Mouse (Mus musculus) bone marrow, adult 2 months (tissue): ENCODE results near the gene Zfand2b. TPM values are rescaled to one million over a fixed set of nuclear protein-coding genes. Genes with fewer than 3 reads are reported as not detected.

ENCODE experiments used
- H3K27ac ChIP-seq: fragments of 200-500 bp; 2 replicates; pipeline ENCODE4 v1.5.1; 2012; ENCODE audit warnings: low read depth, mild to moderate bottlenecking, control low read depth, inconsistent platforms, low read length; ENCODE audit not compliant: control insufficient read depth, poor library complexity, insufficient read depth
- H3K4me1 ChIP-seq: fragments of 200-500 bp; 2 replicates; pipeline ENCODE4 v1.6.1; 2011; ENCODE audit warnings: low read length; ENCODE audit not compliant: control insufficient read depth, insufficient read depth
- H3K4me3 ChIP-seq: fragments of 200-500 bp; replicated peaks from 2 replicates; pipeline ENCODE3; 2011; ENCODE audit warnings: mild to moderate bottlenecking, low read depth, low read length, control low read depth; ENCODE audit not compliant: control insufficient read depth
- CTCF ChIP-seq: fragments of 200-500 bp; IDR thresholded peaks from 2 replicates; pipeline ENCODE4 v1.5.1; 2011; ENCODE audit warnings: low read length, control low read depth; ENCODE audit not compliant: control insufficient read depth, insufficient read depth
- POLR2A ChIP-seq: fragments of 200-500 bp; IDR thresholded peaks from 2 replicates; pipeline ENCODE4 v1.6.1; 2011; ENCODE audit warnings: low read depth, mild to moderate bottlenecking, control low read depth, low read length, borderline replicate concordance; ENCODE audit not compliant: control insufficient read depth
- WGBS: fragments of 180-500 bp; shearing (Covaris S2); methylation state at CpG from one replicate; pipeline ENCODE4 v1.1.7; 2018; 5-methylcytosine and 5-hydroxymethylcytosine counted together
- polyA plus RNA-seq: library from polyadenylated mRNA; stranded (reverse); fragments of >200 nt; gene quantifications from 2 replicates; pipeline ENCODE4 v1.2.4, GENCODE M21; 2011; ENCODE audit warnings: low replicate concordance; ENCODE audit not compliant: missing spikeins, insufficient read depth, insufficient read length

Gene Zfand2b
- polyA plus RNA-seq, 1 experiment, result 49.8 TPM

- 83% methylated on average over 2 of the region's 2 CpGs for WGBS
- Histone ChIP-seq H3K4me1 (peaks cover 1% of the 10 kb centered on the region; the same call in 1 of the 2 replicates), H3K4me3 (no peak overlapping the region), H3K27ac (no peak overlapping the region)
- no peak for TF ChIP-seq CTCF
- TF ChIP-seq POLR2A, result no peak
Observed at GRCm38 (mm10) chr1:75138448-75138847, 30.0 kb upstream of the Zfand2b start.

- Histone ChIP-seq H3K27ac (peak overlapping the region; percentile 92), H3K4me3 (peak overlapping the region; percentile 78), H3K4me1 (peaks cover 2% of the 10 kb centered on the region; the same call in 1 of the 2 replicates)
- TF ChIP-seq POLR2A (no peak), CTCF (no peak)
- 35% methylated on average over 4 of the region's 4 CpGs for WGBS
Observed at GRCm38 (mm10) chr1:75140601-75141190, 27.8 kb upstream of the Zfand2b start.

DNA sequence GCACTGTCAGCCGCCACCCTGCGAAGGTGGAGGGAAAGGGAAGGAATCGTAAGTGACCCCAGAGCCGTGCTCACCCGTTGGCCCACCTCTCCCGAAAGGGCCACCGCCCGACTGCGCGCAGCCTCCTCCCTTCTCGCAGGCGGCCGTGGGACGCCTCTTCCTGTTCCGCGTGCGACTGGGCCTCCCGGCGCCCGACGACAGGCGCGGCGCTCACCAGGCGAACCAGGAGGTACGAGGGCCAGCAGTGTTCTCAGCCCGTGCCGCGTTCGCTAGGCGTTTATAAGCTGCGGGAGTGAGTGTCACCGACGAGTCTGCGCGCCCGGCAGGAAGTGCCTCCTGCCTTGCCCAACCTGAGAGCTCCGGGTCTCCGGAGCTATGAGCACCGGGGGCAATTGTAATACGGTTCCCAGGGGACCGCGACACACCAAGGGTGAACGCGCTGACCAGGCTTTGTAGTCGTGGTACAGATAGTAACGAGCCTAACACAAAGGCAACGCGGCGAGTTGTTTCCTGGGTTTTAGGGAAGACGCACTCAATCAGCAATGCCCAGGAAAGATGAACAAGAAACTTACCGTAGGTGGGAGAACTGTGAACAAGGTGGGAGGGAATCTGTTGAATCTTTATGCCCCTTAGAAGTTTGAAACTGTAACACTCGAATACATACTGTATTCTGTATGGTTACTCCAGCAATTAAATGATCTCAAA lies 26.8 kb upstream of the Zfand2b start:
- peak overlapping the region; percentile 92 for H3K27ac ChIP-seq
- TF ChIP-seq POLR2A (peak; percentile 98), CTCF (no peak)
- peaks cover 2% of the 10 kb centered on the region; the same call in 1 of the 2 replicates for H3K4me1 ChIP-seq
- under 1% methylated on average over 53 of the region's 53 CpGs for whole genome bisulfite sequencing
- H3K4me3 ChIP-seq, result peak overlapping the region; percentile 78

GRCm38 (mm10) chr1:75142301-75143261 lies 25.9 kb upstream of the Zfand2b start, which contains the start of the genes Cnppd1 and Retreg2:
Gene Cnppd1, minus strand, starts transcription at chr1:75142711.
Gene Retreg2, plus strand, starts transcription at chr1:75142778.
- WGBS, result under 1% methylated on average over 86 of the region's 91 CpGs
- peak within 1 kb of the TSS; percentile 92 for H3K27ac ChIP-seq
- peaks cover 2% of the 10 kb centered on the region; the same call in 1 of the 2 replicates for H3K4me1 ChIP-seq
- H3K4me3 ChIP-seq, result peak within 1 kb of the TSS; percentile 78
- peak; percentile 93 for TF ChIP-seq POLR2A
- peak; percentile 67 for TF ChIP-seq CTCF

DNA sequence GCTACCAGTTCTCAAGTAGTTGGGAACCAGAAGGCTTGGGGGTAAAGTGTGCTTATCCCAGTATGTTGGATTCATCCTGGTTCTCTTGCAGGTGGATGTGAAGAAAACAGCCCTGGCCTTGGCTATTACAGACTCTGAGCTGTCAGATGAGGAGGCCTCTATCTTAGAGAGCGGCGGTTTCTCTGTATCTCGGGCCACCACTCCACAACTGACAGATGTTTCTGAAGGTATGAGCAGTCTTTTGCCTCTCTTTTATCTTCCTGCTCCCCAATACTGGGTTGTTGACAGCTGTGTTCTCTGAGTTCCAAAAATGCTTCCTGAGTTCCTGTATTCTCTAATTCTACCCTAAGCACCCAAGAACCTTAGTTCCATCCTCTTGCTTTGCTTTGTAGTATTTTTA lies 22.9 kb upstream of the Zfand2b start:
- no peak for TF ChIP-seq POLR2A
- no peak for TF ChIP-seq CTCF
- H3K4me1 ChIP-seq, result peaks cover 2% of the 10 kb centered on the region; the same call in 1 of the 2 replicates
- H3K4me3 ChIP-seq, result no peak overlapping the region
- no peak overlapping the region for H3K27ac ChIP-seq
- 72% methylated on average over 3 of the region's 3 CpGs for WGBS

GRCm38 (mm10) chr1:75147411-75148135 lies 20.9 kb upstream of the Zfand2b start:
- 87% methylated on average over 7 of the region's 7 CpGs for WGBS
- Histone ChIP-seq H3K27ac (no peak overlapping the region), H3K4me1 (peaks cover 2% of the 10 kb centered on the region; the same call in 1 of the 2 replicates), H3K4me3 (no peak overlapping the region)
- TF ChIP-seq CTCF (no peak), POLR2A (no peak)

DNA sequence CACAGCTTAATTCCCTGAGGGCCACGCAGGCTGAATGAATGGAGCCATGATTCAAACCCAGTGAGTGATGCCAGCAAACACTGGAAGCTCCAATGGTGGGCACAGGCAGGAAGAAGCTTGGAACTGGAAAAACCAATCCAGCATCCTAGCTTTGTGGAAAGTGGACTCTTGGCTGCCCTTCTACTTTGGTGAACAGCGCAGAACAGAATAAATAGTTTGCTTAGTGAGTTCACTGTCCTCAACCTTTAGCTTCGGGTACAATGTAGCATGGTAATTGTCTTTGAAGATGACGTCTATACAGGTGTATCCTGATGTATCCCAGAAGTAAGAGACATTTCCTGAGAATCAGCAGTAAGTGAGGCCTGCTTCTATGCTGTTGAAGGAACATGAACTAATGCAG lies 19.7 kb upstream of the Zfand2b start:
- Histone ChIP-seq H3K4me3 (no peak overlapping the region), H3K27ac (no peak overlapping the region), H3K4me1 (peaks cover 1% of the 10 kb centered on the region; the same call in 1 of the 2 replicates)
- no peak for TF ChIP-seq POLR2A
- TF ChIP-seq CTCF, result no peak
- 88% methylated on average over 4 of the region's 4 CpGs for WGBS
